Mouse (Mus musculus) midbrain, embryonic 12.5 days (tissue): Measurements from ENCODE around the gene Prkn. TPM values are rescaled to one million over a fixed set of nuclear protein-coding genes. Genes with fewer than 3 reads are reported as not detected.

Experiments used
- ATAC-seq: fragments of 200-750 bp; cut with Nextera tagmentation; 2 replicates; pipeline ENCODE4 v1.8.0; 2017; ENCODE audit warnings: low read depth, moderate TSS enrichment, moderate library complexity; ENCODE audit not compliant: low FRiP score
- H3K27ac ChIP-seq: fragments of 300-500 bp; sonication (generic); replicated peaks from 2 replicates; pipeline ENCODE4 v1.5.1; 2016; ENCODE audit warnings: mild to moderate bottlenecking
- H3K27me3 ChIP-seq: fragments of 300-500 bp; sonication (generic); 2 replicates; pipeline ENCODE4 v1.6.1; 2016; ENCODE audit warnings: mild to moderate bottlenecking
- H3K36me3 ChIP-seq: fragments of 300-500 bp; sonication (generic); 2 replicates; pipeline ENCODE4 v1.6.1; 2016
- H3K4me1 ChIP-seq: fragments of 300-500 bp; sonication (generic); 2 replicates; pipeline ENCODE4 v1.6.1; 2016
- H3K4me2 ChIP-seq: fragments of 300-500 bp; sonication (generic); replicated peaks from 2 replicates; pipeline ENCODE4 v1.6.1; 2016; ENCODE audit warnings: mild to moderate bottlenecking, moderate library complexity
- H3K4me3 ChIP-seq: fragments of 300-500 bp; sonication (generic); 2 replicates; pipeline ENCODE4 v1.5.1; 2016; ENCODE audit warnings: mild to moderate bottlenecking
- H3K9ac ChIP-seq: fragments of 300-500 bp; sonication (generic); replicated peaks from 2 replicates; pipeline ENCODE4 v1.6.1; 2016; ENCODE audit warnings: mild to moderate bottlenecking, moderate library complexity
- H3K9me3 ChIP-seq: fragments of 300-500 bp; sonication (generic); 2 replicates; pipeline ENCODE4 v1.6.1; 2016; ENCODE audit warnings: mild to moderate bottlenecking
- WGBS: fragments of 180-500 bp; shearing (Covaris S2); methylation state at CpG from one replicate; pipeline ENCODE4 v1.1.7; 2016; 5-methylcytosine and 5-hydroxymethylcytosine counted together
- polyA plus RNA-seq: library from polyadenylated mRNA; unstranded; fragments of >200 nt; fragmentation: Nextera tagmentation; extraction: Ambion mirVana; gene quantifications from 2 replicates; pipeline ENCODE4 v1.2.1, GENCODE M21; 2016

The Prkn gene
- polyA plus RNA-seq, 1 experiment from 2014 or later: 2.1 TPM

GRCm38 (mm10) chr17:11375461-11375860 lies 535.3 kb downstream of the Prkn start:
- Histone ChIP-seq H3K27me3 (no peaks in the 10 kb centered on the region; the same call in 1 of the 2 replicates), H3K4me2 (no peak overlapping the region), H3K4me1 (no peaks in the 10 kb centered on the region), H3K9ac (no peak overlapping the region), H3K27ac (no peak overlapping the region), H3K36me3 (no peaks in the 10 kb centered on the region), H3K9me3 (no peaks in the 10 kb centered on the region), H3K4me3 (no peak overlapping the region)
- ATAC-seq: no peak
- 86% methylated on average over 2 of the region's 2 CpGs for WGBS

GRCm38 (mm10) chr17:11383364-11383962 lies 543.3 kb downstream of the Prkn start:
- no peak overlapping the region for H3K4me3 ChIP-seq
- H3K36me3 ChIP-seq: no peaks in the 10 kb centered on the region
- H3K27me3 ChIP-seq: no peaks in the 10 kb centered on the region
- no peak overlapping the region for H3K27ac ChIP-seq
- ATAC-seq: no peak
- no peaks in the 10 kb centered on the region for H3K9me3 ChIP-seq
- WGBS: 93% methylated on average over 8 of the region's 8 CpGs
- no peak overlapping the region for H3K4me2 ChIP-seq
- H3K4me1 ChIP-seq: no peaks in the 10 kb centered on the region
- H3K9ac ChIP-seq: no peak overlapping the region

DNA sequence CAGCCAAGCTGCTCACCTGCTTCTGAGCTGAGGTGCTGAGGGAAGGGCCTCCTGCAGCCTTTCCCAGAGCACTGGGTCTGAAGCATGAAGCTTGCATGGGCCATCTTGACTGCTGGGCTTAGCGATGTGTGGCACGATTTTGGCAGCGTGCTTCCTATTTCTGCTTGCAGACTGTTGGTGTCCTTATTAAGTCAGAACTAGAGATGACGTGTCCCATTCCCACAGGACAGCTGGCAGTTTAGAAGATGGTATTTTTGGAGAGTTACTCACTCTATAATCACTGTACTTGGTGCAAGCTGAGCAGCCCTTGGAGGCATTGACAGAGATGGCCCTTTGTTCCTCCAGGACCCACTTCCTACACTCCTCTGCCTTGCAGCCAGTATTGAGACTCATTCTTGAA lies 545.1 kb downstream of the Prkn start:
- H3K27me3 ChIP-seq: no peaks in the 10 kb centered on the region
- H3K27ac ChIP-seq: no peak overlapping the region
- no peak overlapping the region for H3K9ac ChIP-seq
- no peak overlapping the region for H3K4me3 ChIP-seq
- no peaks in the 10 kb centered on the region for H3K9me3 ChIP-seq
- no peaks in the 10 kb centered on the region for H3K36me3 ChIP-seq
- ATAC-seq: no peak
- WGBS: 90% methylated on average over 4 of the region's 4 CpGs
- H3K4me2 ChIP-seq: no peak overlapping the region
- H3K4me1 ChIP-seq: no peaks in the 10 kb centered on the region

GRCm38 (mm10) chr17:11392622-11393294 lies 552.6 kb downstream of the Prkn start:
- Histone ChIP-seq H3K27ac (no peak overlapping the region), H3K4me1 (no peaks in the 10 kb centered on the region), H3K4me3 (no peak overlapping the region), H3K9me3 (no peaks in the 10 kb centered on the region), H3K9ac (no peak overlapping the region), H3K27me3 (no peaks in the 10 kb centered on the region), H3K4me2 (no peak overlapping the region), H3K36me3 (no peaks in the 10 kb centered on the region)
- no peak for ATAC-seq
- 67% methylated on average over 11 of the region's 11 CpGs for WGBS

GRCm38 (mm10) chr17:11394607-11395006 lies 554.4 kb downstream of the Prkn start:
- no peaks in the 10 kb centered on the region for H3K27me3 ChIP-seq
- ATAC-seq: no peak
- H3K27ac ChIP-seq: no peak overlapping the region
- no peaks in the 10 kb centered on the region for H3K4me1 ChIP-seq
- H3K4me2 ChIP-seq: no peak overlapping the region
- WGBS: 92% methylated on average over 6 of the region's 6 CpGs
- no peaks in the 10 kb centered on the region for H3K9me3 ChIP-seq
- H3K36me3 ChIP-seq: no peaks in the 10 kb centered on the region
- H3K9ac ChIP-seq: no peak overlapping the region
- no peak overlapping the region for H3K4me3 ChIP-seq

DNA sequence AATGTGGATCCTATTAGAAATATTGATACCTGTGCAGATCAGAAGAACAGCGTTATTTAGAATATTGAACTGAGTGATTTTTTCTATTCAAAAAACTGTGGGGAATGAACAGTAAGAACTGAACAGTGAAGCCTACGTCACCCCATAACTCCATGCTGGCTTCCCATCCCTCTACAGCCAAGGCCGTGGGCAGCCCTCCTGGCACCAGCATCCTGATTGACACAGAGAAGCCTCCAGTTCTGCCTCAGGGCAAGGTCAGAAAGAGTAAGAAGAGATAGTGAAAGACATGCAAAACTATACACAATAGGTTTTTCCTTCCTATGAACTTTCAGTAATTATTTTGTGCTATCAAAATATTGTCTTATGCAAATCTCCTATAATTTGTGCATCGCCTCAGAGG lies 557.5 kb downstream of the Prkn start:
- no peak overlapping the region for H3K9ac ChIP-seq
- ATAC-seq: no peak
- H3K4me2 ChIP-seq: no peak overlapping the region
- no peak overlapping the region for H3K4me3 ChIP-seq
- no peaks in the 10 kb centered on the region for H3K9me3 ChIP-seq
- H3K4me1 ChIP-seq: no peaks in the 10 kb centered on the region
- no peaks in the 10 kb centered on the region for H3K27me3 ChIP-seq
- no peak overlapping the region for H3K27ac ChIP-seq
- no peaks in the 10 kb centered on the region for H3K36me3 ChIP-seq
- WGBS: 94% methylated on average over 4 of the region's 4 CpGs

GRCm38 (mm10) chr17:11402225-11402875 lies 562.2 kb downstream of the Prkn start:
- no peaks in the 10 kb centered on the region for H3K9me3 ChIP-seq
- ATAC-seq: no peak
- H3K27ac ChIP-seq: no peak overlapping the region
- no peak overlapping the region for H3K9ac ChIP-seq
- H3K4me2 ChIP-seq: no peak overlapping the region
- H3K27me3 ChIP-seq: no peaks in the 10 kb centered on the region
- H3K4me3 ChIP-seq: no peak overlapping the region
- no peaks in the 10 kb centered on the region for H3K4me1 ChIP-seq
- H3K36me3 ChIP-seq: no peaks in the 10 kb centered on the region
- 91% methylated on average over 2 of the region's 2 CpGs for WGBS

- no peak for ATAC-seq
- Histone ChIP-seq H3K9ac (no peak overlapping the region), H3K4me2 (no peak overlapping the region), H3K4me3 (no peak overlapping the region), H3K27me3 (no peaks in the 10 kb centered on the region), H3K4me1 (no peaks in the 10 kb centered on the region), H3K27ac (no peak overlapping the region), H3K36me3 (no peaks in the 10 kb centered on the region), H3K9me3 (no peaks in the 10 kb centered on the region)
- 64% methylated on average over 10 of the region's 10 CpGs for WGBS
Observed at GRCm38 (mm10) chr17:11411414-11411813, 571.2 kb downstream of the Prkn start.

- H3K4me1 ChIP-seq: no peaks in the 10 kb centered on the region
- no peak overlapping the region for H3K9ac ChIP-seq
- no peaks in the 10 kb centered on the region for H3K9me3 ChIP-seq
- H3K4me3 ChIP-seq: no peak overlapping the region
- no peak for ATAC-seq
- 58% methylated on average over 5 of the region's 5 CpGs for WGBS
- no peaks in the 10 kb centered on the region for H3K27me3 ChIP-seq
- no peak overlapping the region for H3K4me2 ChIP-seq
- H3K36me3 ChIP-seq: no peaks in the 10 kb centered on the region
- H3K27ac ChIP-seq: no peak overlapping the region
Observed at GRCm38 (mm10) chr17:11413688-11414087, 573.5 kb downstream of the Prkn start.

- 81% methylated on average over 4 of the region's 4 CpGs for WGBS
- Histone ChIP-seq H3K9me3 (no peaks in the 10 kb centered on the region), H3K4me2 (no peak overlapping the region), H3K27me3 (no peaks in the 10 kb centered on the region), H3K4me3 (no peak overlapping the region), H3K4me1 (no peaks in the 10 kb centered on the region), H3K9ac (no peak overlapping the region), H3K27ac (no peak overlapping the region), H3K36me3 (no peaks in the 10 kb centered on the region)
- no peak for ATAC-seq
Observed at GRCm38 (mm10) chr17:11414288-11414687, 574.1 kb downstream of the Prkn start.

GRCm38 (mm10) chr17:11417150-11417549 lies 577.0 kb downstream of the Prkn start:
- ATAC-seq: no peak
- peaks cover 7% of the 10 kb centered on the region; the same call in 1 of the 2 replicates for H3K4me1 ChIP-seq
- no peak overlapping the region for H3K27ac ChIP-seq
- H3K36me3 ChIP-seq: no peaks in the 10 kb centered on the region
- no peaks in the 10 kb centered on the region for H3K27me3 ChIP-seq
- 83% methylated on average over 3 of the region's 3 CpGs for WGBS
- H3K4me3 ChIP-seq: no peak overlapping the region
- H3K4me2 ChIP-seq: no peak overlapping the region
- H3K9me3 ChIP-seq: no peaks in the 10 kb centered on the region
- H3K9ac ChIP-seq: no peak overlapping the region

DNA sequence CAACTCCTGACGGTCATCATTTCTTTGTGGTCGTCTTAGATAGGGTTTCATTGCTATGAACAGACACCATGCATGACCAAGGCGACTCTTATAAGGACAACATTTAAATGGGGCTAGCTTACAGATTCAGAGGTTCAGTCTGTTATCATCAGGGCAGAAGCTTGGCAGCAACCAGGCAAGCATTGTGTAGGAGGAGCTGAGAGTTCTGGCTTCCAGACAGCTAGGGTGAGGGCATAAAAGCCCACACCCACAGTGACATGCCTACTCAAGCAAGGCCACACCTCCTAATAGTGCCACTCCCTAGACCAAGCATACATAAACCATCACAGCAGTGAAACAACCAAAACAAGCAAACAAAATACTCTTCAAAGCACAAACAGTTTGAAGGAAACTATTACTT lies 579.3 kb downstream of the Prkn start:
- Histone ChIP-seq H3K27me3 (no peaks in the 10 kb centered on the region), H3K36me3 (no peaks in the 10 kb centered on the region), H3K27ac (no peak overlapping the region), H3K4me1 (peaks cover 7% of the 10 kb centered on the region; the same call in 1 of the 2 replicates), H3K4me2 (no peak overlapping the region), H3K4me3 (no peak overlapping the region), H3K9ac (no peak overlapping the region), H3K9me3 (no peaks in the 10 kb centered on the region)
- ATAC-seq: no peak
- WGBS: 92% methylated on average over 3 of the region's 3 CpGs
